Mouse (Mus musculus): ENCODE data around the gene Crcp. TPM values are rescaled to one million over a fixed set of nuclear protein-coding genes. Genes with fewer than 3 reads are reported as not detected.
A peak's percentile ranks its signal among the peaks of the same experiment; 100 is the strongest.

Crcp gene
- polyA plus RNA-seq, 1 experiment from 2014 or later = 78.7 TPM

GRCm38 (mm10) chr5:130088612-130089011 lies 59.5 kb downstream of the Crcp start:
- WGBS = 94% methylated on average over 4 of the region's 4 CpGs
- no peaks in the 10 kb centered on the region for H3K27me3 ChIP-seq
- no peak overlapping the region for H3K4me2 ChIP-seq
- H3K9ac ChIP-seq = no peak overlapping the region
- no peak overlapping the region for H3K27ac ChIP-seq
- no peaks in the 10 kb centered on the region; the same call in 1 of the 2 replicates for H3K4me1 ChIP-seq (replicated peaks)
- H3K36me3 ChIP-seq = peaks cover 25% of the 10 kb centered on the region
- no peaks in the 10 kb centered on the region for H3K9me3 ChIP-seq
- no peak for ATAC-seq (ENCODE audit: low FRiP score)
- no peak overlapping the region for H3K4me3 ChIP-seq

GRCm38 (mm10) chr5:130089177-130089576 lies 60.1 kb downstream of the Crcp start:
- H3K9ac ChIP-seq = no peak overlapping the region

GRCm38 (mm10) chr5:130089626-130090393 lies 60.7 kb downstream of the Crcp start:
- 91% methylated on average over 18 of the region's 18 CpGs for WGBS
- Histone ChIP-seq H3K9ac (no peak overlapping the region), H3K27me3 (no peaks in the 10 kb centered on the region), H3K27ac (no peak overlapping the region), H3K36me3 (peaks cover 22% of the 10 kb centered on the region), H3K9me3 (no peaks in the 10 kb centered on the region), H3K4me3 (no peak overlapping the region), H3K4me1 (replicated peaks) (no peaks in the 10 kb centered on the region; the same call in 1 of the 2 replicates), H3K4me2 (no peak overlapping the region)
- no peak for ATAC-seq (ENCODE audit: low FRiP score)

More at GRCm38 (mm10) chr5:130089177-130089576, 60.1 kb downstream of the Crcp start:
- no peak overlapping the region for H3K27ac ChIP-seq
- no peaks in the 10 kb centered on the region for H3K27me3 ChIP-seq
- 78% methylated on average over 7 of the region's 7 CpGs for WGBS
- H3K4me1 ChIP-seq (replicated peaks) = no peaks in the 10 kb centered on the region; the same call in 1 of the 2 replicates
- H3K4me3 ChIP-seq = no peak overlapping the region
- peaks cover 25% of the 10 kb centered on the region for H3K36me3 ChIP-seq
- no peak for ATAC-seq (ENCODE audit: low FRiP score)
- no peak overlapping the region for H3K4me2 ChIP-seq
- no peaks in the 10 kb centered on the region for H3K9me3 ChIP-seq

GRCm38 (mm10) chr5:130096754-130097153 lies 67.7 kb downstream of the Crcp start:
- no peaks in the 10 kb centered on the region for H3K4me1 ChIP-seq (replicated peaks)
- peaks cover 3% of the 10 kb centered on the region for H3K36me3 ChIP-seq
- H3K4me3 ChIP-seq = no peak overlapping the region
- no peak overlapping the region for H3K9ac ChIP-seq
- ATAC-seq (ENCODE audit: low FRiP score) = no peak
- H3K9me3 ChIP-seq = no peaks in the 10 kb centered on the region
- H3K4me2 ChIP-seq = no peak overlapping the region
- no peak overlapping the region for H3K27ac ChIP-seq
- H3K27me3 ChIP-seq = no peaks in the 10 kb centered on the region
- WGBS = 50% methylated on average over 12 of the region's 12 CpGs

- Histone ChIP-seq H3K4me1 (replicated peaks) (no peaks in the 10 kb centered on the region), H3K9me3 (no peaks in the 10 kb centered on the region), H3K4me2 (no peak overlapping the region), H3K4me3 (no peak overlapping the region), H3K36me3 (peaks cover 14% of the 10 kb centered on the region), H3K27me3 (no peaks in the 10 kb centered on the region), H3K9ac (peak overlapping the region; percentile 24; the same call in 1 of the 2 replicates), H3K27ac (no peak overlapping the region)
- ATAC-seq (ENCODE audit: low FRiP score) = no peak
- WGBS = 85% methylated on average over 2 of the region's 2 CpGs
Measured at GRCm38 (mm10) chr5:130097837-130098236, 68.7 kb downstream of the Crcp start.

GRCm38 (mm10) chr5:130101724-130102123 lies 72.6 kb downstream of the Crcp start:
- H3K4me2 ChIP-seq = no peak overlapping the region
- H3K9me3 ChIP-seq = no peaks in the 10 kb centered on the region
- H3K27ac ChIP-seq = no peak overlapping the region
- H3K9ac ChIP-seq = no peak overlapping the region
- no peaks in the 10 kb centered on the region for H3K27me3 ChIP-seq
- H3K4me3 ChIP-seq = no peak overlapping the region
- no peak for ATAC-seq (ENCODE audit: low FRiP score)
- peaks cover 28% of the 10 kb centered on the region for H3K36me3 ChIP-seq
- 96% methylated on average over 17 of the region's 17 CpGs for WGBS
- no peaks in the 10 kb centered on the region for H3K4me1 ChIP-seq (replicated peaks)

GRCm38 (mm10) chr5:130109348-130109747 lies 80.3 kb downstream of the Crcp start:
- no peak for ATAC-seq (ENCODE audit: low FRiP score)
- H3K9ac ChIP-seq = no peak overlapping the region
- no peak overlapping the region for H3K4me3 ChIP-seq
- no peak overlapping the region for H3K27ac ChIP-seq
- no peaks in the 10 kb centered on the region for H3K4me1 ChIP-seq (replicated peaks)
- no peaks in the 10 kb centered on the region for H3K9me3 ChIP-seq
- no peaks in the 10 kb centered on the region for H3K27me3 ChIP-seq
- no peak overlapping the region for H3K4me2 ChIP-seq
- peaks cover 34% of the 10 kb centered on the region for H3K36me3 ChIP-seq
- 97% methylated on average over 3 of the region's 3 CpGs for WGBS

Other genes starting within 250 kb of the Crcp start
- gene Psph, start 241.8 kb upstream of the Crcp start, polyA plus RNA-seq (2015; fragmentation: Nextera tagmentation; extraction: Ambion mirVana) = 34.3 and 38.5 TPM in 2 replicates
- 31.7 and 37.8 TPM in 2 replicates for gene Sumf2, start 182.3 kb upstream of the Crcp start, polyA plus RNA-seq (2015; fragmentation: Nextera tagmentation; extraction: Ambion mirVana)
- gene Chchd2, start 141.8 kb upstream of the Crcp start, polyA plus RNA-seq (2015; fragmentation: Nextera tagmentation; extraction: Ambion mirVana) = 858 and 885 TPM in 2 replicates
- gene Zbed5, start 133.6 kb upstream of the Crcp start, polyA plus RNA-seq (2015; fragmentation: Nextera tagmentation; extraction: Ambion mirVana) = 14.6 and 15.1 TPM in 2 replicates
- 0.30 and 0.40 TPM in 2 replicates for gene Phkg1, start 130.7 kb upstream of the Crcp start, polyA plus RNA-seq (2015; fragmentation: Nextera tagmentation; extraction: Ambion mirVana)
- 7.4 and 7.7 TPM in 2 replicates for gene Nupr1l, start 120.8 kb upstream of the Crcp start, polyA plus RNA-seq (2015; fragmentation: Nextera tagmentation; extraction: Ambion mirVana)
- gene Vkorc1l1, start 87.3 kb upstream of the Crcp start, polyA plus RNA-seq (2015; fragmentation: Nextera tagmentation; extraction: Ambion mirVana) = 31.1 and 32.5 TPM in 2 replicates
- gene Gusb, start 26.2 kb upstream of the Crcp start, polyA plus RNA-seq (2015; fragmentation: Nextera tagmentation; extraction: Ambion mirVana) = 28.9 and 31.9 TPM in 2 replicates
- 31.3 and 40.2 TPM in 2 replicates for gene Asl, start within 50 bp of the Crcp start, polyA plus RNA-seq (2015; fragmentation: Nextera tagmentation; extraction: Ambion mirVana)
- 52.5 and 52.8 TPM in 2 replicates for gene Tpst1, start 44.0 kb downstream of the Crcp start, polyA plus RNA-seq (2015; fragmentation: Nextera tagmentation; extraction: Ambion mirVana)
- 13.2 and 13.7 TPM in 2 replicates for gene Kctd7, start 115.6 kb downstream of the Crcp start, polyA plus RNA-seq (2015; fragmentation: Nextera tagmentation; extraction: Ambion mirVana)
- 40.6 and 40.8 TPM in 2 replicates for gene Rabgef1, start 142.5 kb downstream of the Crcp start, polyA plus RNA-seq (2015; fragmentation: Nextera tagmentation; extraction: Ambion mirVana)
- gene Tmem248, start 187.8 kb downstream of the Crcp start, polyA plus RNA-seq (2015; fragmentation: Nextera tagmentation; extraction: Ambion mirVana) = 23.0 and 25.5 TPM in 2 replicates
- 62.0 and 69.1 TPM in 2 replicates for gene Sbds, start 226.2 kb downstream of the Crcp start, polyA plus RNA-seq (2015; fragmentation: Nextera tagmentation; extraction: Ambion mirVana)
- 24.6 and 25.8 TPM in 2 replicates for gene Tyw1, start 226.3 kb downstream of the Crcp start, polyA plus RNA-seq (2015; fragmentation: Nextera tagmentation; extraction: Ambion mirVana)